Mouse (Mus musculus) forelimb bud, embryonic 11.5 days (tissue): ENCODE data around the gene Kif1b.

Source experiments
- DNase-seq: peaks from one replicate; pipeline ENCODE4 v3.0.0-alpha.2; 2012; ENCODE audit warnings: low read depth, low spot score

Gene Kif1b

DNA sequence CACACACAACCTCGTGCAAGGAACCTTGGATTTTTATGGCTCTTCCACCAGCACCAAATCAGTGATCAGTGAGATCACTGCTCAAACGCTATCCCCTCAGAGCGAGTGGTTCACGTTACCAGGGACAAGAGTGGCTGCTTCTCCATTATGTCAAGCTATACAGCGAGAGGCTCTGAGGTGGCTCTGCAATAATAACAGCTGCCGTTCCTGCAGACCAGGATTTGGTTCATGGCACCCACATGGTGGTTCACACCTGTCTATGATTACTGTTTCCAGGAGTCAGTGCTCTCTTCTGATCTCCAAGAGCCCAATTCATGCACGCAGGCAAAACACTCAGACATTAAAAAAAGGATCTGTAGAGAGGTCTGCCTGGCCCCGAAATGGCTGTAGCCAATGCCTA, 169.0 kb downstream of the Kif1b start:
- DNase-seq, result no peak

DNA sequence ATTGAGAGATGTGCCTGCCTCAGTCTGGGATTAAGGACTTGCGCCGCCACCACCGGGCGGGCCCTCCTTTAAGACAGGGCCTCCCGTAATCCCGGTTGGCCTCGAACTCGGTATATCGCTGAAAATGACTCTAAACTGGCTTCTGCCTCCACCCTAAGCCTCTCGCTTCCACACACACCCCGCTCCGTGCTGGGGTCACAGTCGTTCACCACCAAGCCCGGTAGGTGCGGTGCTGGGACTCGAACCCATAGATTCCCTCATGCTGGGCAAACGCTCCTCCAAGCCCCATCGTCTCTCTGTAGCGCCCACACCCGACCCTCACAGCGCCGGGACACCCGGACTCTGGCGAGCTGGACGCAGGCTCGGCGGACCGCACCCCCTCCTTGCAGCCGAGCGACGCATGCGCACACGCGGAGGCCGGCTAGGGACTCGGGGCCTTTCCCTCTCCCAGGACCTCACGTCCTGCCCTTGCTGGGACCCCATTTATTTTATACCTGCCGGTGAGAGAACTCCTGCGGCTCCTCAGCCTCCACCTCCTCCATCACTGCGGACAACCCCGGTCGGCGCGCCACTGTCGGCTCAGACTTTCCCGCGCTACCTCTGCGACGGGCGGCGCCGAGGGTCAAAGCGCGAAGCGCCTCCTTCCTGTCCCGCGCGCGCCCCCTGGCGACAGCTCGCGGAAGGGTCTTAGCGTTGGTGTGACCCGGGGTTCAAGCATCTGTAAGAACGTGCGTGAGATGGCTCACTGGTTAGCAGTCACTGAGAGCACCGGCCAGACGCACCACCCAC, 170.3 kb downstream of the Kif1b start, which contains the start of gene Cenps:
Gene Cenps, minus strand, starts transcription at position 648 of the 789 bp plus-strand sequence.
- peak; percentile 93 for DNase-seq

DNA sequence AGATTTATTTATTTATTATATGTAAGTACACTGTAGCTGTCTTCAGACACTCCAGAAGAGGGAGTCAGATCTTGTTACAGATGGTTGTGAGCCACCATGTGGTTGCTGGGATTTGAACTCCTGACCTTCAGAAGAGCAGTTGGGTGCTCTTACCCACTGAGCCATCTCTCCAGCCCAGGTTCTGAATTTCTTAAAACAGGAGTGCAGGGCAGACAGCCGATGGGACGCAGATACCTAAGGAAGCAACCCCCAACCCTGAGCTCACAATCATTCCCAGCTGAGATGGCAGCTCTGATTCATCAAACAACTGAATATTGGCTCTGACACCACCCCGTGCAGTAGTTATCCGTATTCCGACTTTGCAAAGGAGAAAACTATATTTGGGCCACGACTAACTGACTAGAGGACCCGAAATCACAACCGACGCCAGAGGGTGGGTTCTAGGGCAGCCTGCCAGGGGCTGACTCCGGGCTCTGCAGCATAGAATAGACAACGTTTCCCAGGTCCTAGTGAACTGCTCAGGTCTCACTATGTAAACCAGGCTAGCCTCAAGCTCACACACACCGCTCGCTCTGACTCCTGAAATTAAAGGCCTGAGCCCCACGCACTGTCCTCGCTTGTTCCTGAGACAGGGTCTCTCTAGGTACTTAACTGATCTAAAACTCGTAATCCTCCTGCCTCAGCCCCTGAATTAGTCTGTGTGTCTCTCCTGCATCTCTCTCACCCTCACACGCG, 171.2 kb downstream of the Kif1b start:
- DNase-seq, result no peak

DNA sequence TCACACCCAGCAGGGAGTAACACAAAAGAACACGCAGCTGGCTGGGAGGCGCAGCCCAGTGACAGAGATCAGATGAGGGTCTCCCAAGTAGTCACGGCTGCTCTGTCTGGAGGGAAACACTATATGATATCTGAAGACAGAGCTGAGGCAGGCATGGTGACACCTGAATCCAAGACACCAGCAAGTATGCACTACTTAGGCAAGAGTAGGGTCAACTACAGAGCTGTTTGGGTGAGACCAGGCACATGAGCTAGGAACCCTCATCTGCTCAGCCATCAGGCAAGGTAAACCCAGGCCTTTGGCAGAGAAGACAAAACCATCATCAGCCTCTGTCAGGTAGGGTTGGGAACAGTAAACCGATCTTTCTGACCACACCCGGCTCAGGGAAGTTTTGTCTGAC, 174.1 kb downstream of the Kif1b start:
- no peak for DNase-seq

DNA sequence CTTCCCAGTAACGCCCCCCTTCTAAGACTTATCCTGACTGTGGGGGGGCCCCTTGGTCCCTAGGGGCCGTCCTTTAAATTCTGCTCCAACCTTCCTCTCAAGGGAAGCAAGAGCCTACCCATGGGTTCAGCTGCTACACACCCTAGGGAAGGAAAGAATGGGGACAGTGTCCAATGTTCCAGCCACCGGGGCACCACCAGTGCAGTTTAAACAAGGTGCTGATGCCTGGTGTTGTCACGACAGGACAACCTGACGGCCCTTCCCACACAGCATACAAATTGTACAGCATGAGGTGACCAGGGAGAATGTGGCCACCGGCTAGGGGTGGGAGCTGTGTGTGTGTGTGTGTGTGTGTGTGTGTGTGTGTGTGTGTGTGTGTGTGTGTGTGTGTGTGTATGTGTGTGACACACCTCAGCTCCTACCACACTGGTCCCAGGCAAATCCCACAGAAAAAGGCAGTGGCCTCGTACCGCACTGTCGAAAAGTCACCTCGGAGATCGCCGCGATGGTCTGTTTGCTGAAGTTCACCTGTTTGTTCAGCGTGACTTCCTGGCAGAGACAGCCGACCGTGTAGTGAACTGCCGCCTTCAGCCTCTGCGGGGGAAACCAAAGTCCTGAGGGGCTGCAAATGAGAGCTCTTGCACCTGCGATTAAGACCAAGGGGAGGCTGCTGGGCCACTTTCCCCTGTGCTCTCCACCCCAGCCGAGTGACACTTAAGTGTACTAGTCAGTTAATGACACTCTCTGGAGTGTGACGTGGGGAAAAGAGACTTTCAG, 175.5 kb downstream of the Kif1b start:
- no peak for DNase-seq

DNA sequence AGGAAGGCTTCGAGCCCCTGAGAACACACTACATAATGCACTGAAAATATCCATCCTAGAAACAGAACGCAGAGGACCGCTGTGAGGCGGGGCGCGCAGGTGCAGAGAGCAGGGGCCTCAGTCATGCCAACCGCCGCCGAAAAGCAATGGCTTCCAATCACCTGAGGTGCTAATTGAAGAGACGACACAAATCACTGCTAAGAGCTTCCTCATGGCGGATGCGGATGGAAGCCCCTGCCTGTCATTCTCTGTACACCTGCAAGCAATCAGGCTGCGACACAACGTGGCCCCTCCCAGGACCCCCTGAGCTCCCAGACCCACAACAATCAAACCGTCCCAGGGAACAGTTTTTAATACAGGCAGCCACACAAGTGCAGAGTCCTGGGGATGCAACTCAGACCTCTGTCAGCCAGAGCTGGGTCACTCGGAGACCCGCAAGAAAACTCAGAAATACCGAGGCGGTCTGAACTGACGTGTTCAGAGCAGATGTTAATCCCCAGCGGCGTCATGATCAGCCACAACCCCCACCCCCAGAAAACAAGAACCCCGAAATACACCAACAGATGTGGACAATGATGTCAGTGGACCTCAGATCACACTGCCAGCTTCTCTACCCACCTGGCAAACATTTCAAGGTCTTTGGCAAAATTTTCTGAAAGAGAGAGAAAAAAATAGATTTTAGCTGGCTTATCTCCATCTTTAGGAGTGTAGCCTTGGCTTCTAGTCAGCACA, 176.3 kb downstream of the Kif1b start:
- no peak for DNase-seq

DNA sequence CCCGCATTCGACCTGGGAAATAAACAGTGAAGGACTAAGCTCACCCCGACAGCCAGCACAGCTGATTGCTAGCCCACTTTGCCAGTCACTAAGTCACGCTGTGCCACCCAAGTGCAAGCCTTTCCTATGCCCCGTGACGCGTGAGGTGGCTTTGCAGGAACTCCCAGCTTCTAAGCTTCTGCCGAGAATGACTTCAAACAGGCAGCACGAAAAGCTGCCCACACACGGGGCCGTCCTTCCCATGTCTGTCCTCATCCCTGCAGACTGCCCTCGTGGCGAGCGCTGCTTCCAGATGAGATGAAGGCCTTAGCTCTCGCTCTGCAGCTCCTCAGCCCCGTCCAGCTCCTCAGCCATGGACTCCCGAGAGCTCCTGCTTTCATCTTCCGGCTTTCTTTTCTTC, 179.0 kb downstream of the Kif1b start:
- DNase-seq, result no peak

DNA sequence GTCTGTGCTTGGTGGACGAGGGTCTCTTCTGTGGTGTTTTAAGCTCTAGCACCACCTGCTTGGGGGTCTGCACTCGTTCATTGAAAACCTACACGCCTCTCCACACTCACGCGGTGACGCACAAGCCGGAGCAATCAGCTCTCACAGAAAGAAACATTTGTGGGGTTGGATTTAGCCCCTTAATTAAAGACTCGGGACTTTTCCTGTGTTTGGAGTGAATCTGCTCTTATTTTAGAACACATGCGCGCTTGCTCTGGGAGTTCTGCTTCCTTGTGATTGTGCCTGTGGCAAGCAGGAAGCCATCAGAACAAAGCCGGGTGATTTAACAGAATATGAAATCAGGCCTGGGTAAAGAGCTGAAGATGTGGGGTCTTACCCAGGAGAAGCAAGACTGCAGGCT, 180.8 kb downstream of the Kif1b start, which contains the start of gene Cort:
Gene Cort, minus strand, starts transcription at position 101 of the 400 bp plus-strand sequence.
- DNase-seq, result no peak
